Mouse (Mus musculus): ENCODE results near the gene Syn3. TPM values are rescaled to one million over a fixed set of nuclear protein-coding genes. Genes with fewer than 3 reads are reported as not detected.

Syn3 gene
- polyA plus RNA-seq, 1 experiment: 25.2 TPM

GRCm38 (mm10) chr10:86230006-86230405, 268.7 kb downstream of the Syn3 start:
- TF ChIP-seq CTCF (IDR thresholded peaks at IDR 0.05; ENCODE audit: borderline replicate concordance, extremely low read depth, insufficient read depth, insufficient read length): no peak
- no peak for TF ChIP-seq POLR2A (IDR thresholded peaks at IDR 0.05; ENCODE audit: borderline replicate concordance, extremely low read depth, insufficient read depth, insufficient read length, poor library complexity, severe bottlenecking)
- no peak for DNase-seq (ENCODE audit: low read depth)

GRCm38 (mm10) chr10:86225480-86225879, 273.2 kb downstream of the Syn3 start:
- no peak for TF ChIP-seq POLR2A (IDR thresholded peaks at IDR 0.05; ENCODE audit: borderline replicate concordance, extremely low read depth, insufficient read depth, insufficient read length, poor library complexity, severe bottlenecking)
- TF ChIP-seq CTCF (IDR thresholded peaks at IDR 0.05; ENCODE audit: borderline replicate concordance, extremely low read depth, insufficient read depth, insufficient read length): no peak
- DNase-seq (ENCODE audit: low read depth): no peak

GRCm38 (mm10) chr10:86218984-86219383, 279.7 kb downstream of the Syn3 start:
- TF ChIP-seq POLR2A (IDR thresholded peaks at IDR 0.05; ENCODE audit: borderline replicate concordance, extremely low read depth, insufficient read depth, insufficient read length, poor library complexity, severe bottlenecking) (no peak), CTCF (IDR thresholded peaks at IDR 0.05; ENCODE audit: borderline replicate concordance, extremely low read depth, insufficient read depth, insufficient read length) (no peak)
- DNase-seq (ENCODE audit: low read depth): no peak

- TF ChIP-seq CTCF (IDR thresholded peaks at IDR 0.05; ENCODE audit: borderline replicate concordance, extremely low read depth, insufficient read depth, insufficient read length) (no peak), POLR2A (IDR thresholded peaks at IDR 0.05; ENCODE audit: borderline replicate concordance, extremely low read depth, insufficient read depth, insufficient read length, poor library complexity, severe bottlenecking) (no peak)
- DNase-seq (ENCODE audit: low read depth): no peak
These were observed 281.9 kb downstream of the Syn3 start for GRCm38 (mm10) chr10:86216836-86217235.

GRCm38 (mm10) chr10:86212062-86212461, 286.6 kb downstream of the Syn3 start:
- no peak for TF ChIP-seq CTCF (IDR thresholded peaks at IDR 0.05; ENCODE audit: borderline replicate concordance, extremely low read depth, insufficient read depth, insufficient read length)
- TF ChIP-seq POLR2A (IDR thresholded peaks at IDR 0.05; ENCODE audit: borderline replicate concordance, extremely low read depth, insufficient read depth, insufficient read length, poor library complexity, severe bottlenecking): no peak
- DNase-seq (ENCODE audit: low read depth): no peak

GRCm38 (mm10) chr10:86203915-86204314, 294.8 kb downstream of the Syn3 start:
- TF ChIP-seq POLR2A (IDR thresholded peaks at IDR 0.05; ENCODE audit: borderline replicate concordance, extremely low read depth, insufficient read depth, insufficient read length, poor library complexity, severe bottlenecking) (no peak), CTCF (IDR thresholded peaks at IDR 0.05; ENCODE audit: borderline replicate concordance, extremely low read depth, insufficient read depth, insufficient read length) (no peak)
- DNase-seq (ENCODE audit: low read depth): no peak

GRCm38 (mm10) chr10:86203175-86203574, 295.5 kb downstream of the Syn3 start:
- TF ChIP-seq CTCF (IDR thresholded peaks at IDR 0.05; ENCODE audit: borderline replicate concordance, extremely low read depth, insufficient read depth, insufficient read length) (no peak), POLR2A (IDR thresholded peaks at IDR 0.05; ENCODE audit: borderline replicate concordance, extremely low read depth, insufficient read depth, insufficient read length, poor library complexity, severe bottlenecking) (no peak)

GRCm38 (mm10) chr10:86201826-86202225, 296.9 kb downstream of the Syn3 start:
- no peak for DNase-seq (ENCODE audit: low read depth)
- TF ChIP-seq POLR2A (IDR thresholded peaks at IDR 0.05; ENCODE audit: borderline replicate concordance, extremely low read depth, insufficient read depth, insufficient read length, poor library complexity, severe bottlenecking): no peak
- TF ChIP-seq CTCF (IDR thresholded peaks at IDR 0.05; ENCODE audit: borderline replicate concordance, extremely low read depth, insufficient read depth, insufficient read length): no peak

More at GRCm38 (mm10) chr10:86203175-86203574, 295.5 kb downstream of the Syn3 start:
- DNase-seq (ENCODE audit: low read depth): no peak

GRCm38 (mm10) chr10:86201006-86201405, 297.7 kb downstream of the Syn3 start:
- TF ChIP-seq POLR2A (IDR thresholded peaks at IDR 0.05; ENCODE audit: borderline replicate concordance, extremely low read depth, insufficient read depth, insufficient read length, poor library complexity, severe bottlenecking): no peak

GRCm38 (mm10) chr10:86196414-86197025, 302.2 kb downstream of the Syn3 start:
- no peak for TF ChIP-seq CTCF (IDR thresholded peaks at IDR 0.05; ENCODE audit: borderline replicate concordance, extremely low read depth, insufficient read depth, insufficient read length)
- TF ChIP-seq POLR2A (IDR thresholded peaks at IDR 0.05; ENCODE audit: borderline replicate concordance, extremely low read depth, insufficient read depth, insufficient read length, poor library complexity, severe bottlenecking): no peak

More at GRCm38 (mm10) chr10:86201006-86201405, 297.7 kb downstream of the Syn3 start:
- DNase-seq (ENCODE audit: low read depth): no peak

GRCm38 (mm10) chr10:86194722-86195121, 304.0 kb downstream of the Syn3 start:
- DNase-seq (ENCODE audit: low read depth): peak; percentile 24
- TF ChIP-seq CTCF (IDR thresholded peaks at IDR 0.05; ENCODE audit: borderline replicate concordance, extremely low read depth, insufficient read depth, insufficient read length) (no peak), POLR2A (IDR thresholded peaks at IDR 0.05; ENCODE audit: borderline replicate concordance, extremely low read depth, insufficient read depth, insufficient read length, poor library complexity, severe bottlenecking) (no peak)

More at GRCm38 (mm10) chr10:86196414-86197025, 302.2 kb downstream of the Syn3 start:
- no peak for DNase-seq (ENCODE audit: low read depth)

- no peak for TF ChIP-seq POLR2A (IDR thresholded peaks at IDR 0.05; ENCODE audit: borderline replicate concordance, extremely low read depth, insufficient read depth, insufficient read length, poor library complexity, severe bottlenecking)
- no peak for TF ChIP-seq CTCF (IDR thresholded peaks at IDR 0.05; ENCODE audit: borderline replicate concordance, extremely low read depth, insufficient read depth, insufficient read length)
These were observed 304.7 kb downstream of the Syn3 start for GRCm38 (mm10) chr10:86193863-86194434.

More at GRCm38 (mm10) chr10:86193863-86194434, 304.7 kb downstream of the Syn3 start:
- peak; percentile 20 for DNase-seq (ENCODE audit: low read depth)
